Mouse (Mus musculus): Measurements from ENCODE around the gene Fam216b. TPM values are rescaled to one million over a fixed set of nuclear protein-coding genes. Genes with fewer than 3 reads are reported as not detected.

Gene Fam216b
- polyA plus RNA-seq, 1 experiment from 2014 or later = not detected

Other genes starting within 250 kb of the Fam216b start
- 145 and 146 TPM in 2 replicates for gene Dnajc15, start 213.9 kb downstream of the Fam216b start, polyA plus RNA-seq (2014; fragmentation: Nextera tagmentation; extraction: Ambion mirVana)
- 0.23 and 0.49 TPM in 2 replicates for gene Epsti1, start 184.8 kb downstream of the Fam216b start, polyA plus RNA-seq (2014; fragmentation: Nextera tagmentation; extraction: Ambion mirVana)
- gene Tnfsf11, start 219.0 kb upstream of the Fam216b start, polyA plus RNA-seq (2014; fragmentation: Nextera tagmentation; extraction: Ambion mirVana) = 0.31 TPM in 1 of 2 replicates, not detected in the other